Mouse (Mus musculus): Measurements from ENCODE around the gene Ubqln4.
"Not testable (repeated sequence)": the region's sequence is repeated elsewhere in the genome, so short reads cannot be mapped to it uniquely, and the experiment has no call there.

Ubqln4 gene

GRCm38 (mm10) chr3:88569093-88569492, 15.5 kb downstream of the Ubqln4 start:
- no peak for DNase-seq

GRCm38 (mm10) chr3:88569694-88570093, 16.1 kb downstream of the Ubqln4 start:
- DNase-seq, result no peak

GRCm38 (mm10) chr3:88570341-88570740, 16.8 kb downstream of the Ubqln4 start:
- no peak for DNase-seq

- no peak for DNase-seq
These were observed 18.3 kb downstream of the Ubqln4 start for GRCm38 (mm10) chr3:88571856-88572255.

- no peak for DNase-seq
These were observed 19.3 kb downstream of the Ubqln4 start for GRCm38 (mm10) chr3:88572835-88573234.

GRCm38 (mm10) chr3:88573810-88574209, 20.3 kb downstream of the Ubqln4 start:
- DNase-seq, result no peak

GRCm38 (mm10) chr3:88575540-88575939, 22.0 kb downstream of the Ubqln4 start, which contains the start of gene Ssr2:
TSS of gene Ssr2 (plus strand) at chr3:88575876.
- no peak for DNase-seq

GRCm38 (mm10) chr3:88577846-88578245, 24.3 kb downstream of the Ubqln4 start:
- not testable (repeated sequence) for DNase-seq

- DNase-seq, result no peak
These were observed 25.2 kb downstream of the Ubqln4 start for GRCm38 (mm10) chr3:88578498-88579424.

- DNase-seq, result peak; percentile 85
These were observed 26.0 kb downstream of the Ubqln4 start for GRCm38 (mm10) chr3:88579454-88580117.

GRCm38 (mm10) chr3:88585769-88586168, 32.2 kb downstream of the Ubqln4 start:
- no peak for DNase-seq

- no peak for DNase-seq
These were observed 33.1 kb downstream of the Ubqln4 start for GRCm38 (mm10) chr3:88586640-88587039.

GRCm38 (mm10) chr3:88590246-88590645, 36.7 kb downstream of the Ubqln4 start:
- DNase-seq, result no peak

- DNase-seq, result no peak
These were observed 37.5 kb downstream of the Ubqln4 start for GRCm38 (mm10) chr3:88591044-88591443.

GRCm38 (mm10) chr3:88591950-88592731, 38.6 kb downstream of the Ubqln4 start:
- DNase-seq, result no peak

GRCm38 (mm10) chr3:88592942-88593576, 39.5 kb downstream of the Ubqln4 start:
- DNase-seq, result no peak

GRCm38 (mm10) chr3:88593893-88594580, 40.5 kb downstream of the Ubqln4 start:
- DNase-seq, result no peak

- DNase-seq, result not testable (repeated sequence)
These were observed 43.0 kb downstream of the Ubqln4 start for GRCm38 (mm10) chr3:88596547-88596946.

- DNase-seq, result no peak
These were observed 48.9 kb downstream of the Ubqln4 start for GRCm38 (mm10) chr3:88602466-88602865.

- peak; percentile 58 for DNase-seq
These were observed 50.2 kb downstream of the Ubqln4 start for GRCm38 (mm10) chr3:88603714-88604161.

GRCm38 (mm10) chr3:88604863-88605262, 51.3 kb downstream of the Ubqln4 start:
- no peak for DNase-seq

GRCm38 (mm10) chr3:88605666-88606065, 52.1 kb downstream of the Ubqln4 start, which contains the start of gene Arhgef2:
TSS of gene Arhgef2 (plus strand) at chr3:88605966.
- not testable (repeated sequence) for DNase-seq

Measured in cerebellum, adult 9-11 months (tissue).